Mouse (Mus musculus) intestine, embryonic 16.5 days (tissue): ENCODE data around the gene St3gal3. TPM values are rescaled to one million over a fixed set of nuclear protein-coding genes. Genes with fewer than 3 reads are reported as not detected.

ENCODE experiments used
- ATAC-seq: fragments of 200-750 bp; cut with Nextera tagmentation; 2 replicates; pipeline ENCODE4 v1.8.0; 2017; ENCODE audit warnings: moderate TSS enrichment, moderate library complexity
- H3K27ac ChIP-seq: fragments of 300-500 bp; sonication (generic); 2 replicates; pipeline ENCODE4 v1.5.1; 2014; ENCODE audit warnings: mild to moderate bottlenecking, low read length
- H3K27me3 ChIP-seq: fragments of 300-500 bp; sonication (generic); replicated peaks from 2 replicates; pipeline ENCODE4 v1.6.1; 2014; ENCODE audit warnings: low read length, control low read depth, mixed read lengths; ENCODE audit not compliant: control insufficient read depth, insufficient read depth
- H3K36me3 ChIP-seq: fragments of 300-500 bp; sonication (generic); 2 replicates; pipeline ENCODE4 v1.6.1; 2014; ENCODE audit warnings: low read length, control low read depth; ENCODE audit not compliant: control insufficient read depth, insufficient read depth
- H3K4me1 ChIP-seq: fragments of 300-500 bp; sonication (generic); 2 replicates; pipeline ENCODE4 v1.6.1; 2014; ENCODE audit warnings: low read length, control low read depth, mixed read lengths; ENCODE audit not compliant: control insufficient read depth, insufficient read depth
- H3K4me2 ChIP-seq: fragments of 300-500 bp; sonication (generic); 2 replicates; pipeline ENCODE4 v1.6.1; 2014; ENCODE audit warnings: low read depth, low read length, control low read depth
- H3K4me3 ChIP-seq: fragments of 300-500 bp; sonication (generic); 2 replicates; pipeline ENCODE4 v1.5.1; 2014; ENCODE audit warnings: mild to moderate bottlenecking, low read length
- H3K9ac ChIP-seq: fragments of 300-500 bp; sonication (generic); 2 replicates; pipeline ENCODE4 v1.6.1; 2014; ENCODE audit warnings: low read depth, low read length
- H3K9me3 ChIP-seq: fragments of 300-500 bp; sonication (generic); 2 replicates; pipeline ENCODE4 v1.6.1; 2016; ENCODE audit warnings: low read length, control low read depth; ENCODE audit not compliant: control insufficient read depth
- WGBS: fragments of 180-500 bp; shearing (Covaris S2); extraction: QIAGEN DNeasy Blood & Tissue Kit; methylation state at CpG from one replicate; pipeline ENCODE4 v1.1.7; 2014; 5-methylcytosine and 5-hydroxymethylcytosine counted together
- polyA plus RNA-seq: library from polyadenylated mRNA; unstranded; fragments of >200 nt; fragmentation: Nextera tagmentation; extraction: Ambion mirVana; gene quantifications from 2 replicates; pipeline ENCODE4 v1.2.1, GENCODE M21; 2015

The St3gal3 gene
- polyA plus RNA-seq, 1 experiment from 2014 or later, result 8.6 TPM

- 83% methylated on average over 9 of the region's 9 CpGs for WGBS
- no peak for ATAC-seq
- H3K36me3 ChIP-seq, result peaks cover 42% of the 10 kb centered on the region
- H3K4me2 ChIP-seq, result no peak overlapping the region
- no peak overlapping the region for H3K4me3 ChIP-seq
- no peaks in the 10 kb centered on the region for H3K9me3 ChIP-seq
- H3K27ac ChIP-seq, result no peak overlapping the region
- H3K4me1 ChIP-seq, result 0 out of 2 replicates have a peak, but pooled peaks cover 4% of the 10 kb centered on the region
- no peak overlapping the region for H3K9ac ChIP-seq
- H3K27me3 ChIP-seq, result no peaks in the 10 kb centered on the region
Measured at GRCm38 (mm10) chr4:118144324-118144723, 9.6 kb upstream of the St3gal3 start.

GRCm38 (mm10) chr4:118143679-118144078, 9.0 kb upstream of the St3gal3 start:
- Histone ChIP-seq H3K27me3 (no peaks in the 10 kb centered on the region), H3K9ac (no peak overlapping the region), H3K4me1 (0 out of 2 replicates have a peak, but pooled peaks cover 4% of the 10 kb centered on the region), H3K4me2 (no peak overlapping the region), H3K9me3 (no peaks in the 10 kb centered on the region), H3K27ac (no peak overlapping the region), H3K4me3 (no peak overlapping the region), H3K36me3 (peaks cover 40% of the 10 kb centered on the region)
- ATAC-seq, result no peak
- 88% methylated on average over 7 of the region's 7 CpGs for WGBS

- Histone ChIP-seq H3K36me3 (peaks cover 32% of the 10 kb centered on the region), H3K4me2 (no peak overlapping the region), H3K9ac (no peak overlapping the region), H3K4me1 (0 out of 2 replicates have a peak, but pooled peaks cover 4% of the 10 kb centered on the region), H3K9me3 (no peaks in the 10 kb centered on the region), H3K27ac (no peak overlapping the region), H3K4me3 (no peak overlapping the region), H3K27me3 (no peaks in the 10 kb centered on the region)
- WGBS, result 91% methylated on average over 5 of the region's 5 CpGs
- no peak for ATAC-seq
Measured at GRCm38 (mm10) chr4:118141511-118141910, 6.8 kb upstream of the St3gal3 start.

GRCm38 (mm10) chr4:118138891-118139290, 4.2 kb upstream of the St3gal3 start:
- Histone ChIP-seq H3K9ac (no peak overlapping the region), H3K27ac (no peak overlapping the region), H3K4me2 (no peak overlapping the region), H3K36me3 (peaks cover 22% of the 10 kb centered on the region), H3K4me1 (peaks cover 1% of the 10 kb centered on the region; the same call in 1 of the 2 replicates), H3K27me3 (no peaks in the 10 kb centered on the region), H3K4me3 (no peak overlapping the region), H3K9me3 (no peaks in the 10 kb centered on the region)
- no peak for ATAC-seq
- WGBS, result 64% methylated on average over 5 of the region's 5 CpGs

- Histone ChIP-seq H3K4me2 (no peak overlapping the region), H3K27me3 (no peaks in the 10 kb centered on the region), H3K27ac (no peak overlapping the region), H3K4me3 (no peak overlapping the region), H3K36me3 (peaks cover 20% of the 10 kb centered on the region), H3K9me3 (no peaks in the 10 kb centered on the region), H3K4me1 (peaks cover 11% of the 10 kb centered on the region), H3K9ac (no peak overlapping the region)
- ATAC-seq, result no peak
- 83% methylated on average over 16 of the region's 16 CpGs for WGBS
Measured at GRCm38 (mm10) chr4:118137857-118138256, 3.1 kb upstream of the St3gal3 start.

- peaks cover 19% of the 10 kb centered on the region for H3K36me3 ChIP-seq
- WGBS, result 93% methylated on average over 10 of the region's 10 CpGs
- no peak overlapping the region for H3K4me3 ChIP-seq
Measured at GRCm38 (mm10) chr4:118137311-118137710, 2.6 kb upstream of the St3gal3 start.

GRCm38 (mm10) chr4:118135414-118135813, 700 bp upstream of the St3gal3 start:
- peak overlapping the region; percentile 84 for H3K4me3 ChIP-seq
- H3K4me1 ChIP-seq, result peaks cover 22% of the 10 kb centered on the region

More at GRCm38 (mm10) chr4:118137311-118137710, 2.6 kb upstream of the St3gal3 start:
- ATAC-seq, result no peak
- Histone ChIP-seq H3K9me3 (no peaks in the 10 kb centered on the region), H3K27ac (no peak overlapping the region), H3K4me1 (peaks cover 15% of the 10 kb centered on the region), H3K27me3 (no peaks in the 10 kb centered on the region), H3K4me2 (no peak overlapping the region), H3K9ac (no peak overlapping the region)

GRCm38 (mm10) chr4:118131329-118131728, 3.4 kb downstream of the St3gal3 start:
- Histone ChIP-seq H3K4me2 (no peak overlapping the region), H3K9ac (no peak overlapping the region), H3K27ac (no peak overlapping the region), H3K9me3 (no peaks in the 10 kb centered on the region), H3K27me3 (no peaks in the 10 kb centered on the region), H3K36me3 (no peaks in the 10 kb centered on the region; the same call in 1 of the 2 replicates), H3K4me1 (peaks cover 28% of the 10 kb centered on the region), H3K4me3 (no peak overlapping the region)
- no peak for ATAC-seq
- 90% methylated on average over 5 of the region's 5 CpGs for WGBS

More at GRCm38 (mm10) chr4:118135414-118135813, 700 bp upstream of the St3gal3 start:
- no peaks in the 10 kb centered on the region for H3K9me3 ChIP-seq
- 90% methylated on average over 1 of the region's 1 CpGs for WGBS
- H3K4me2 ChIP-seq, result peak overlapping the region; percentile 79
- H3K9ac ChIP-seq, result peak overlapping the region; percentile 88
- H3K36me3 ChIP-seq, result peaks cover 12% of the 10 kb centered on the region
- H3K27me3 ChIP-seq, result no peaks in the 10 kb centered on the region
- peak overlapping the region; percentile 42 for H3K27ac ChIP-seq
- ATAC-seq, result no peak

GRCm38 (mm10) chr4:118123030-118123704, 11.5 kb downstream of the St3gal3 start:
- peaks cover 10% of the 10 kb centered on the region for H3K4me1 ChIP-seq
- no peaks in the 10 kb centered on the region for H3K36me3 ChIP-seq
- WGBS, result 60% methylated on average over 14 of the region's 14 CpGs
- H3K4me2 ChIP-seq, result peak overlapping the region; percentile 30
- no peak overlapping the region for H3K4me3 ChIP-seq
- no peaks in the 10 kb centered on the region for H3K9me3 ChIP-seq
- H3K27ac ChIP-seq, result peak overlapping the region; percentile 89
- peak overlapping the region; percentile 40 for H3K9ac ChIP-seq
- ATAC-seq, result peak; percentile 72
- H3K27me3 ChIP-seq, result no peaks in the 10 kb centered on the region
